Comparison of ENCODE assay signal across 20 mouse cellular contexts in the genomic region with DNA sequence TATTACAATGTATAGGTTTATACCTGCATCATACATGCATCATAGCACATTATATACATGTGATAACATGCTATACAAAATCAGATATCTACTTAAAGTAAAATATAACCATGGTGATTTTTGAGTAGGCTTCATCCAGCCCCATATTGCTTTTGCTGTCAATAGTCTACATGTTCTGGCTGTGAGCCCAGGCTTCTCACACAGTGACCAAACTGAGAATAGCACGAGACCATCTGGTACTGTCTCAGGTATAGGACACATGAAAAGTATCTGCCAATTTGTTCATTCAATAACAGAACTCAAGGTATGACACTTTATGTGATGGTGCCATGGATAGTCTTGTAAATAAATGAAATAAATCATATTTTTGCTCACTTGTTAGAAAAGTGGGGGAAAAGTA.
A peak's percentile ranks its signal among the peaks of the same experiment; 100 is the strongest.
DNase-seq lines count a peak whose midpoint lies in the region; ATAC-seq lines count a peak whose summit lies in the region.
"Had no signal": no experiment of that assay in that cellular context is flagged by ENCODE, and none has a peak within 500 bp of the region (broad histone marks: within the 10 kb centered on the region; RNA-seq: fewer than 3 reads in every experiment).

No protein-coding gene starts in this region.

- 68% methylated on average over 1 of the region's 1 CpGs for WGBS in hindbrain, embryonic 16.5 days
- 66% methylated on average over 1 of the region's 1 CpGs for whole genome bisulfite sequencing in hindbrain, embryonic 14.5 days

- no peak for DNase-seq in hindbrain, embryonic 14.5 days (ENCODE audit: low spot score)
- DNase-seq in brain, adult 2 months (ENCODE audit: low read depth, low spot score), result peak; percentile 42
- DNase-seq in cerebellum, adult 9-11 months, result peak; percentile 46
- DNase-seq in heart, postnatal 4 days, result no peak
- no peak for DNase-seq in urinary bladder, postnatal 14 days (ENCODE audit: low spot score)
- DNase-seq: B cell, adult 2 months; gastrocnemius, adult 2 months; heart, postnatal 10 days; kidney, postnatal 4 days; liver, embryonic 13.5 days; lung, postnatal 4 days had no signal

- no peak overlapping the region for H3K27ac ChIP-seq in hindbrain, embryonic 16.5 days (ENCODE audit: low read depth, low read length)
- H3K27ac ChIP-seq in hindbrain, embryonic 14.5 days, result no peak overlapping the region
- H3K27ac ChIP-seq: gastrocnemius, adult 2 months; hindbrain, embryonic 13.5 days; kidney, embryonic 15.5 days; limb, embryonic 13.5 days; liver, embryonic 13.5 days; lung, embryonic 15.5 days; neural tube, embryonic 12.5 days had no signal

- H3K4me2 ChIP-seq in hindbrain, embryonic 16.5 days (ENCODE audit: low read length), result no peak overlapping the region
- H3K4me2 ChIP-seq in hindbrain, embryonic 14.5 days (replicated peaks), result no peak overlapping the region
- H3K4me2 ChIP-seq: heart, embryonic 11.5 days; hindbrain, embryonic 13.5 days; kidney, embryonic 15.5 days; limb, embryonic 13.5 days; liver, embryonic 13.5 days; lung, embryonic 15.5 days; neural tube, embryonic 12.5 days had no signal

- ATAC-seq in hindbrain, embryonic 16.5 days, result peak; percentile 61; the same call in 1 of the 2 replicates
- no peak for ATAC-seq in hindbrain, embryonic 14.5 days (ENCODE audit: low FRiP score)
- peak; percentile 80; the same call in 1 of the 2 replicates for ATAC-seq in cerebellum, adult (ENCODE audit: insufficient number of reproducible peaks, low FRiP score, low TSS enrichment)
- ATAC-seq: intestine, embryonic 16.5 days had no signal

- no peaks in the 10 kb centered on the region for H3K4me1 ChIP-seq in hindbrain, embryonic 16.5 days (ENCODE audit: control insufficient read depth, insufficient read depth, low read depth, low read length)
- no peaks in the 10 kb centered on the region for H3K4me1 ChIP-seq in hindbrain, embryonic 14.5 days (replicated peaks; ENCODE audit: control insufficient read depth, insufficient read depth, low read length)
- H3K4me1 ChIP-seq: hindbrain, embryonic 13.5 days; kidney, embryonic 15.5 days; limb, embryonic 13.5 days; liver, embryonic 13.5 days; lung, embryonic 15.5 days; neural tube, embryonic 12.5 days had no signal

- no peaks in the 10 kb centered on the region for H3K36me3 ChIP-seq in hindbrain, embryonic 16.5 days (ENCODE audit: control insufficient read depth, insufficient read depth, low read length)
- no peaks in the 10 kb centered on the region for H3K36me3 ChIP-seq in hindbrain, embryonic 14.5 days (replicated peaks; ENCODE audit: control insufficient read depth, insufficient read depth)
- H3K36me3 ChIP-seq: hindbrain, embryonic 13.5 days; kidney, embryonic 15.5 days; limb, embryonic 13.5 days; liver, embryonic 13.5 days; lung, embryonic 15.5 days; neural tube, embryonic 12.5 days had no signal

- no peaks in the 10 kb centered on the region for H3K27me3 ChIP-seq in hindbrain, embryonic 16.5 days (replicated peaks; ENCODE audit: control insufficient read depth, insufficient read depth, low read length)
- no peaks in the 10 kb centered on the region for H3K27me3 ChIP-seq in hindbrain, embryonic 14.5 days (ENCODE audit: control insufficient read depth, insufficient read depth, low read length)
- H3K27me3 ChIP-seq: hindbrain, embryonic 13.5 days; kidney, embryonic 15.5 days; limb, embryonic 13.5 days; liver, embryonic 13.5 days; lung, embryonic 15.5 days; neural tube, embryonic 12.5 days had no signal

- no peak overlapping the region for H3K4me3 ChIP-seq in hindbrain, embryonic 16.5 days (ENCODE audit: low read length)
- H3K4me3 ChIP-seq in hindbrain, embryonic 14.5 days (replicated peaks; ENCODE audit: low read length), result no peak overlapping the region
- H3K4me3 ChIP-seq: gastrocnemius, adult 2 months; hindbrain, embryonic 13.5 days; kidney, embryonic 15.5 days; limb, embryonic 13.5 days; liver, embryonic 13.5 days; lung, embryonic 15.5 days; neural tube, embryonic 12.5 days had no signal

- no peak overlapping the region for H3K9ac ChIP-seq in hindbrain, embryonic 16.5 days (ENCODE audit: low read depth, low read length)
- no peak overlapping the region for H3K9ac ChIP-seq in hindbrain, embryonic 14.5 days
- H3K9ac ChIP-seq: hindbrain, embryonic 13.5 days; kidney, embryonic 15.5 days; limb, embryonic 13.5 days; liver, embryonic 13.5 days; lung, embryonic 15.5 days; neural tube, embryonic 12.5 days had no signal

- peaks cover 10% of the 10 kb centered on the region for H3K9me3 ChIP-seq in hindbrain, embryonic 16.5 days (ENCODE audit: control insufficient read depth, low read length)
- H3K9me3 ChIP-seq in hindbrain, embryonic 14.5 days (ENCODE audit: control insufficient read depth, low read length), result peaks cover 10% of the 10 kb centered on the region; the same call in 1 of the 2 replicates
- H3K9me3 ChIP-seq: kidney, embryonic 15.5 days; limb, embryonic 13.5 days; lung, embryonic 15.5 days; neural tube, embryonic 12.5 days had no signal

Comparison
In these comparisons a context has a peak if more than half of its experiments do, and no peak if none do; other contexts are left out.
1. DNase-seq: peak in brain, adult 2 months (single experiment) and cerebellum, adult 9-11 months (single experiment); none in hindbrain, embryonic 14.5 days (single experiment), heart, postnatal 4 days (single experiment) and urinary bladder, postnatal 14 days (single experiment).